Mouse (Mus musculus) testis, adult 2 months (tissue): ENCODE measurements around the gene Inka1.

ENCODE experiments used
- CTCF ChIP-seq: fragments of 200-500 bp; IDR thresholded peaks from 2 replicates; pipeline ENCODE4 v1.5.1; 2012; ENCODE audit warnings: low read depth, mild to moderate bottlenecking, inconsistent platforms, low read length, moderate library complexity; ENCODE audit not compliant: control insufficient read depth, insufficient read depth, insufficient replicate concordance
- POLR2A ChIP-seq: fragments of 200-500 bp; IDR thresholded peaks from 2 replicates; pipeline ENCODE4 v1.6.1; 2012; ENCODE audit warnings: low read depth, mild to moderate bottlenecking, inconsistent platforms, low read length, moderate library complexity; ENCODE audit not compliant: control insufficient read depth

- TF ChIP-seq CTCF (no peak), POLR2A (no peak)
Observed at GRCm38 (mm10) chr9:108008041-108008440, 22.4 kb upstream of the Inka1 start.
